Comparison of ENCODE assay signal across 27 mouse cellular contexts in genomic region chr16:73259283-73259682, GRCm38 (mm10).
DNase-seq lines count a peak whose midpoint lies in the region; ATAC-seq and TF ChIP-seq lines count a peak whose summit lies in the region.
"Had no signal": no experiment of that assay in that cellular context is flagged by ENCODE, and none has a peak within 500 bp of the region (broad histone marks: within the 10 kb centered on the region; RNA-seq: fewer than 3 reads in every experiment).

No protein-coding gene starts in this region.

- H3K79me2 ChIP-seq in heart, adult 2 months (replicated peaks; ENCODE audit: control insufficient read depth, insufficient read depth, low read length) = no peaks in the 10 kb centered on the region

- no peaks in the 10 kb centered on the region for H3K27me3 ChIP-seq in forebrain, postnatal 0 days (ENCODE audit: insufficient read depth, low read length)
- H3K27me3 ChIP-seq in forebrain, embryonic 11.5 days (ENCODE audit: control insufficient read depth, insufficient read depth, low read length) = no peaks in the 10 kb centered on the region
- H3K27me3 ChIP-seq in heart, adult 2 months (ENCODE audit: control insufficient read depth, insufficient read depth, low read length) = no peaks in the 10 kb centered on the region
- H3K27me3 ChIP-seq in heart, embryonic 11.5 days (ENCODE audit: control insufficient read depth, insufficient read depth, low read length) = no peaks in the 10 kb centered on the region
- H3K27me3 ChIP-seq: embryonic facial prominence, embryonic 13.5 days; hindbrain, embryonic 13.5 days; intestine, embryonic 15.5 days had no signal

- TF ChIP-seq CTCF in forebrain, postnatal 0 days (IDR thresholded peaks at IDR 0.05; ENCODE audit: low read depth) = no peak
- no peak for TF ChIP-seq CTCF in heart, adult 2 months (IDR thresholded peaks at IDR 0.05)
- TF ChIP-seq CTCF in brain, embryonic 14.5 days (IDR thresholded peaks at IDR 0.05; ENCODE audit: borderline replicate concordance, extremely low read depth, insufficient read depth, insufficient read length) = no peak

- WGBS in forebrain, postnatal 0 days = 56% methylated on average over 3 of the region's 3 CpGs
- 92% methylated on average over 3 of the region's 3 CpGs for WGBS in forebrain, embryonic 11.5 days
- 60% methylated on average over 3 of the region's 3 CpGs for WGBS in heart, adult 2 months
- WGBS in heart, embryonic 11.5 days (ENCODE audit: insufficient replicate concordance) = 79% methylated on average over 3 of the region's 3 CpGs

- no peak overlapping the region for H3K4me2 ChIP-seq in forebrain, postnatal 0 days (ENCODE audit: low read depth)
- no peak overlapping the region for H3K4me2 ChIP-seq in forebrain, embryonic 11.5 days (ENCODE audit: low read depth, low read length, severe bottlenecking)
- no peak overlapping the region for H3K4me2 ChIP-seq in heart, embryonic 11.5 days
- H3K4me2 ChIP-seq: embryonic facial prominence, embryonic 13.5 days; hindbrain, embryonic 13.5 days; intestine, embryonic 15.5 days had no signal

- no peak overlapping the region for H3K4me3 ChIP-seq in forebrain, postnatal 0 days (ENCODE audit: low read depth, low read length)
- H3K4me3 ChIP-seq in forebrain, embryonic 11.5 days (ENCODE audit: low read depth, low read length) = no peak overlapping the region
- no peak overlapping the region for H3K4me3 ChIP-seq in heart, adult 2 months
- no peak overlapping the region for H3K4me3 ChIP-seq in heart, embryonic 11.5 days (ENCODE audit: low read depth, low read length)
- H3K4me3 ChIP-seq: embryonic facial prominence, embryonic 10.5 days; embryonic facial prominence, embryonic 13.5 days; erythroblast, embryonic 14.5 days; gastrocnemius, adult 2 months; heart, embryonic 10.5 days; hindbrain, embryonic 10.5 days; hindbrain, embryonic 13.5 days; intestine, embryonic 15.5 days had no signal

- TF ChIP-seq EP300 in heart, adult 2 months (IDR thresholded peaks at IDR 0.05; ENCODE audit: insufficient read depth, low read depth, low read length) = no peak

- intact Hi-C loops in heart, adult 2 months (cut with DNase I) = no loop called here

- H3K4me1 ChIP-seq in forebrain, postnatal 0 days (ENCODE audit: insufficient read depth) = peaks cover 4% of the 10 kb centered on the region
- no peaks in the 10 kb centered on the region for H3K4me1 ChIP-seq in forebrain, embryonic 11.5 days (replicated peaks; ENCODE audit: control insufficient read depth, insufficient read depth, low read length)
- H3K4me1 ChIP-seq in heart, adult 2 months (ENCODE audit: control insufficient read depth, insufficient read depth, low read length) = no peaks in the 10 kb centered on the region
- H3K4me1 ChIP-seq in heart, embryonic 11.5 days (ENCODE audit: control insufficient read depth, insufficient read depth, low read length) = no peaks in the 10 kb centered on the region
- H3K4me1 ChIP-seq: embryonic facial prominence, embryonic 10.5 days; embryonic facial prominence, embryonic 13.5 days; heart, embryonic 10.5 days; hindbrain, embryonic 10.5 days; hindbrain, embryonic 13.5 days; intestine, embryonic 15.5 days had no signal

- H3K9me3 ChIP-seq in forebrain, postnatal 0 days (ENCODE audit: low read length) = no peaks in the 10 kb centered on the region
- no peaks in the 10 kb centered on the region for H3K9me3 ChIP-seq in forebrain, embryonic 11.5 days (ENCODE audit: control insufficient read depth, low read length)
- H3K9me3 ChIP-seq in heart, embryonic 11.5 days (replicated peaks; ENCODE audit: control insufficient read depth, low read length) = no peaks in the 10 kb centered on the region
- H3K9me3 ChIP-seq: embryonic facial prominence, embryonic 10.5 days; heart, embryonic 10.5 days; hindbrain, embryonic 13.5 days; intestine, embryonic 15.5 days had no signal

- no peaks in the 10 kb centered on the region for H3K36me3 ChIP-seq in forebrain, postnatal 0 days (ENCODE audit: insufficient read depth)
- no peaks in the 10 kb centered on the region for H3K36me3 ChIP-seq in forebrain, embryonic 11.5 days (ENCODE audit: control insufficient read depth, insufficient read depth, low read length)
- H3K36me3 ChIP-seq in heart, adult 2 months (ENCODE audit: control insufficient read depth, insufficient read depth, low read length) = no peaks in the 10 kb centered on the region
- no peaks in the 10 kb centered on the region for H3K36me3 ChIP-seq in heart, embryonic 11.5 days (ENCODE audit: control insufficient read depth, insufficient read depth, low read length)
- H3K36me3 ChIP-seq: embryonic facial prominence, embryonic 10.5 days; embryonic facial prominence, embryonic 13.5 days; heart, embryonic 10.5 days; hindbrain, embryonic 10.5 days; hindbrain, embryonic 13.5 days; intestine, embryonic 15.5 days had no signal

- ATAC-seq in forebrain, postnatal 0 days = peak; percentile 38; the same call in 1 of the 2 replicates
- no peak for ATAC-seq in forebrain, embryonic 11.5 days (replicated peaks; ENCODE audit: low FRiP score)
- no peak for ATAC-seq in heart, embryonic 11.5 days (replicated peaks; ENCODE audit: insufficient number of reproducible peaks, low FRiP score, low TSS enrichment)
- ATAC-seq: CD4-positive, CD25-positive, alpha-beta regulatory T cell, adult 4 months; hindbrain, embryonic 16.5 days; intestine, embryonic 15.5 days had no signal

- H3K9ac ChIP-seq in forebrain, postnatal 0 days = no peak overlapping the region
- H3K9ac ChIP-seq in forebrain, embryonic 11.5 days (ENCODE audit: low read length) = no peak overlapping the region
- no peak overlapping the region for H3K9ac ChIP-seq in heart, adult 2 months (ENCODE audit: low read depth, low read length)
- no peak overlapping the region for H3K9ac ChIP-seq in heart, embryonic 11.5 days (ENCODE audit: low read depth, low read length)
- H3K9ac ChIP-seq: embryonic facial prominence, embryonic 13.5 days; hindbrain, embryonic 13.5 days; intestine, embryonic 15.5 days had no signal

- no peak overlapping the region for H3K27ac ChIP-seq in forebrain, postnatal 0 days (ENCODE audit: low read depth, low read length)
- H3K27ac ChIP-seq in forebrain, embryonic 11.5 days (ENCODE audit: low read depth, low read length) = no peak overlapping the region
- H3K27ac ChIP-seq in heart, adult 2 months = peak overlapping the region; percentile 5; the same call in 1 of the 2 replicates
- H3K27ac ChIP-seq in heart, embryonic 11.5 days (ENCODE audit: low read depth, low read length) = no peak overlapping the region
- H3K27ac ChIP-seq: embryonic facial prominence, embryonic 10.5 days; embryonic facial prominence, embryonic 13.5 days; gastrocnemius, adult 2 months; heart, embryonic 10.5 days; hindbrain, embryonic 10.5 days; hindbrain, embryonic 13.5 days; intestine, embryonic 15.5 days had no signal

- TF ChIP-seq POLR2A in heart, adult 2 months (IDR thresholded peaks at IDR 0.05; ENCODE audit: insufficient read depth, low read depth, low read length) = no peak
- no peak for TF ChIP-seq POLR2A in brain, embryonic 14.5 days (IDR thresholded peaks at IDR 0.05; ENCODE audit: borderline replicate concordance, extremely low read depth, insufficient read depth, insufficient read length, poor library complexity, severe bottlenecking)

- peak; percentile 56 for DNase-seq in forebrain, postnatal 0 days
- no peak for DNase-seq in forebrain, embryonic 11.5 days (ENCODE audit: low spot score)
- DNase-seq in heart, adult 2 months = no peak
- DNase-seq in brain, adult 2 months (ENCODE audit: low read depth, low spot score) = peak; percentile 36
- peak; percentile 63 for DNase-seq in brain, embryonic 14.5 days (ENCODE audit: low read depth)
- DNase-seq in cerebellum, postnatal 25 days = no peak
- DNase-seq: adrenal gland, adult 2 months; adrenal gland, postnatal 14 days; cerebellum, adult 18-20 months; cerebellum, adult 9-10 months; embryo, embryonic 11 days; gastrocnemius, adult 2 months; gastrocnemius, postnatal 14 days; heart, adult 18-20 months; heart, postnatal 36 days; kidney, adult 11 months; kidney, adult 8-10 months had no signal

Comparison
In these comparisons a context has a peak if more than half of its experiments do, and no peak if none do; other contexts are left out.
1. DNase-seq: peak in forebrain, postnatal 0 days (single experiment), brain, adult 2 months (single experiment) and brain, embryonic 14.5 days (single experiment); none in forebrain, embryonic 11.5 days (single experiment), heart, adult 2 months (0 of 2) and cerebellum, postnatal 25 days (0 of 2).